Mouse (Mus musculus) forebrain, embryonic 14.5 days (tissue): Measurements from ENCODE around the gene Rnf214. TPM values are rescaled to one million over a fixed set of nuclear protein-coding genes. Genes with fewer than 3 reads are reported as not detected.

ENCODE experiments used
- ATAC-seq: fragments of 200-750 bp; cut with Nextera tagmentation; 2 replicates; pipeline ENCODE4 v1.8.0; 2017; ENCODE audit warnings: mild to moderate bottlenecking, moderate library complexity
- DNase-seq: peaks from one replicate; pipeline ENCODE4 v3.0.0-alpha.2; 2015; ENCODE audit warnings: low spot score
- H3K27ac ChIP-seq: fragments of 300-500 bp; sonication (generic); 2 replicates; pipeline ENCODE4 v1.5.1; 2014; ENCODE audit warnings: low read depth, mild to moderate bottlenecking, control low read depth, low read length, moderate library complexity
- H3K27me3 ChIP-seq: fragments of 300-500 bp; sonication (generic); replicated peaks from 2 replicates; pipeline ENCODE4 v1.6.1; 2014; ENCODE audit warnings: low read length, control low read depth, mixed read lengths; ENCODE audit not compliant: control insufficient read depth, insufficient read depth
- H3K36me3 ChIP-seq: fragments of 300-500 bp; sonication (generic); 2 replicates; pipeline ENCODE4 v1.6.1; 2014; ENCODE audit warnings: low read length, control low read depth; ENCODE audit not compliant: control insufficient read depth, insufficient read depth
- H3K4me1 ChIP-seq: fragments of 300-500 bp; sonication (generic); 2 replicates; pipeline ENCODE4 v1.6.1; 2014; ENCODE audit warnings: antibody characterized with exemption, low read length, control low read depth; ENCODE audit not compliant: control insufficient read depth, insufficient read depth
- H3K4me2 ChIP-seq: fragments of 300-500 bp; sonication (generic); 2 replicates; pipeline ENCODE4 v1.6.1; 2014; ENCODE audit warnings: mild to moderate bottlenecking, control low read depth, low read length
- H3K4me3 ChIP-seq: fragments of 300-500 bp; sonication (generic); 2 replicates; pipeline ENCODE4 v1.5.1; 2014; ENCODE audit warnings: low read depth, low read length, control low read depth
- H3K9ac ChIP-seq: fragments of 300-500 bp; sonication (generic); 2 replicates; pipeline ENCODE4 v1.6.1; 2014; ENCODE audit warnings: mild to moderate bottlenecking, low read length, control low read depth, moderate library complexity
- H3K9me3 ChIP-seq: fragments of 300-500 bp; sonication (generic); replicated peaks from 2 replicates; pipeline ENCODE4 v1.6.1; 2016; ENCODE audit warnings: low read length, control low read depth, mixed read lengths; ENCODE audit not compliant: control insufficient read depth
- WGBS: fragments of 180-500 bp; shearing (Covaris S2); extraction: QIAGEN DNeasy Blood & Tissue Kit; methylation state at CpG from one replicate; pipeline ENCODE4 v1.1.7; 2014; 5-methylcytosine and 5-hydroxymethylcytosine counted together
- microRNA-seq: library from miRNA; unstranded; fragments of <30 nt; microRNA quantifications from one replicate; pipeline ENCODE4, GENCODE M21; 2016
- polyA plus RNA-seq: library from polyadenylated mRNA; unstranded; fragments of >200 nt; fragmentation: Nextera tagmentation; extraction: Ambion mirVana; gene quantifications from 2 replicates; pipeline ENCODE4 v1.2.1, GENCODE M21; 2014

Gene Rnf214
- polyA plus RNA-seq, 1 experiment from 2014 or later, result 70.2 TPM

GRCm38 (mm10) chr9:45818406-45819011, 88.2 kb downstream of the Rnf214 start:
- Histone ChIP-seq H3K9ac (no peak overlapping the region), H3K27me3 (no peaks in the 10 kb centered on the region), H3K9me3 (no peaks in the 10 kb centered on the region), H3K27ac (no peak overlapping the region), H3K36me3 (peaks cover 27% of the 10 kb centered on the region; the same call in 1 of the 2 replicates), H3K4me2 (no peak overlapping the region), H3K4me1 (peaks cover 4% of the 10 kb centered on the region; the same call in 1 of the 2 replicates), H3K4me3 (no peak overlapping the region)
- 90% methylated on average over 9 of the region's 9 CpGs for WGBS
- ATAC-seq (no peak), DNase-seq (no peak)

GRCm38 (mm10) chr9:45815525-45815924, 91.2 kb downstream of the Rnf214 start:
- Histone ChIP-seq H3K27ac (peak overlapping the region; percentile 23; the same call in 1 of the 2 replicates), H3K9ac (no peak overlapping the region), H3K36me3 (peaks cover 15% of the 10 kb centered on the region; the same call in 1 of the 2 replicates), H3K4me3 (no peak overlapping the region), H3K27me3 (no peaks in the 10 kb centered on the region), H3K4me2 (no peak overlapping the region), H3K4me1 (peaks cover 4% of the 10 kb centered on the region; the same call in 1 of the 2 replicates), H3K9me3 (no peaks in the 10 kb centered on the region)
- 91% methylated on average over 10 of the region's 10 CpGs for WGBS
- no peak for ATAC-seq
- no peak for DNase-seq

- peaks cover 4% of the 10 kb centered on the region; the same call in 1 of the 2 replicates for H3K4me1 ChIP-seq
- H3K27ac ChIP-seq, result peak overlapping the region; percentile 23; the same call in 1 of the 2 replicates
- DNase-seq (peak; percentile 87), ATAC-seq (peak; percentile 60; the same call in 1 of the 2 replicates)
- H3K9me3 ChIP-seq, result no peaks in the 10 kb centered on the region
- no peak overlapping the region for H3K9ac ChIP-seq
- 52% methylated on average over 9 of the region's 9 CpGs for WGBS
- H3K4me2 ChIP-seq, result no peak overlapping the region
- H3K27me3 ChIP-seq, result no peaks in the 10 kb centered on the region
- H3K36me3 ChIP-seq, result peaks cover 15% of the 10 kb centered on the region; the same call in 1 of the 2 replicates
- no peak overlapping the region for H3K4me3 ChIP-seq
Observed at GRCm38 (mm10) chr9:45815113-45815512, 91.6 kb downstream of the Rnf214 start.

Small RNAs within 50 kb of the gene (microRNA-seq; reads per million reads assigned to microRNA genes)
- not detected for gene Mir7087

Other genes with a start within 250 kb of the Rnf214 start
- 7.7 and 8.9 TPM in 2 replicates for gene Cep164, start 78.2 kb downstream of the Rnf214 start, polyA plus RNA-seq
- gene Bace1, start 68.3 kb downstream of the Rnf214 start, polyA plus RNA-seq, result 26.7 and 35.9 TPM in 2 replicates
- 13.6 and 16.2 TPM in 2 replicates for gene Pcsk7, start 414 bp downstream of the Rnf214 start, polyA plus RNA-seq
- 4.2 and 5.3 TPM in 2 replicates for gene Tagln, start 29.1 kb upstream of the Rnf214 start, polyA plus RNA-seq
- gene Sidt2, start 48.3 kb upstream of the Rnf214 start, polyA plus RNA-seq, result 24.5 and 30.9 TPM in 2 replicates
- 314 and 359 TPM in 2 replicates for gene Pafah1b2, start 105.8 kb upstream of the Rnf214 start, polyA plus RNA-seq
- 5.0 and 5.7 TPM in 2 replicates for gene Sik3, start 105.9 kb upstream of the Rnf214 start, polyA plus RNA-seq